Comparison of ENCODE assay signal across 8 mouse cellular contexts in the genomic region with DNA sequence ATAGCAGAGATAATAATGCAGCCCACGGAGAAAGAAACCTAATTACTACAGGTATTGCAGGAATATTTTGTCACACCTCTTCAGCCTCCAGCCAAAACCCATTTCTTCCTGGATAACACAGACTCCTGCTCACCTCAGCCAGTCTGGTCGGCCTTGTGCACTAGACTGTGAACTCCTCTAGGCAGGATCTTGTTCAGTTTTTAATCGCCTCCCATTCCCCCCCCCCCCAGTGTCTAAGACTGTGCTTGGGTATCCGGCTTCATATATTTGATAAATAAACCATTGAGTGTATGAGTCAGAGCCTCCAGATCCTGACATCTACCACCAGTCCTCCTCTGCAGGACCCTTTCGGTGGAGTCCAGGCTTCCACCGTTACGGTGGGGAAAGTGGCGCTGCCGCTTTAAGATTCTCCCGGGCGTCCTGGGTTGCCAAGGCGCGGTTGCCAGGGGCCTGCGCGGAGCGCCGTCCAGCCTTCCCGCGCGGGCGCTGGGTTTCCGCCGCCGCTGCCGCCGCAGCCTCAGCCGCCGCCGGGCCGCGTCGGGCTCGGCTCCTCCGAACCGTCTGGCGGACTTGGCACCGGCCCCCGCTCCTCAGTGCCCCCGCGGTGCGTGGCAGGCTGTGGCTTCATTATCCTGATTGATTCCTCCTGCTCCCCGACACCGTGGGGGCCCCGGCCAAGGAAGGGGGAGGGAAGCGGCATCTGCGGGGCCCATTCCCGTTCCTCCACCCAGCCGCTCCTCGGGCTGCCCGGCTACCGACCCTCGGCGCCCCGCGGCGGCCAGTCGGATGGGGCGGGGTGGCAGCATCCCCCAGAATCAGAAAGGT. TPM values are rescaled to one million over a fixed set of nuclear protein-coding genes. Genes with fewer than 3 reads are reported as not detected.
DNase-seq lines count a peak whose midpoint lies in the region; ATAC-seq lines count a peak whose summit lies in the region.

No protein-coding gene starts in this region.

- peak; percentile 64 for DNase-seq in R1 (ENCODE audit: low read depth, low spot score)
- peak; percentile 97 to 98 for DNase-seq in cerebellum, postnatal 25 days
- DNase-seq in gastrocnemius, adult 18-20 months (ENCODE audit: low spot score), result peak; percentile 31
- peak; percentile 78 to 87 for DNase-seq in left cerebral cortex, adult 18-20 months (ENCODE audit: low spot score in 2 of 2)
- peak; percentile 57 for DNase-seq in lung, postnatal 36 days
- DNase-seq in right cerebral cortex, adult 18-20 months, result peak; percentile 81

- peak overlapping the region; percentile 80 for H3K27ac ChIP-seq in hindbrain, embryonic 15.5 days (replicated peaks)

- peak overlapping the region; percentile 59 for H3K9ac ChIP-seq in hindbrain, embryonic 15.5 days

- H3K4me3 ChIP-seq in hindbrain, embryonic 15.5 days, result peak overlapping the region; percentile 58

- H3K36me3 ChIP-seq in hindbrain, embryonic 15.5 days, result no peaks in the 10 kb centered on the region

- peaks cover 65% of the 10 kb centered on the region for H3K4me1 ChIP-seq in hindbrain, embryonic 15.5 days (replicated peaks)

- ATAC-seq in hindbrain, embryonic 15.5 days (ENCODE audit: low FRiP score, low read depth), result peak; percentile 80
- ATAC-seq in monocyte, adult 5-6 weeks (replicated peaks; ENCODE audit: insufficient number of reproducible peaks, low FRiP score, low TSS enrichment, poor library complexity, severe bottlenecking), result no peak

- under 1% methylated on average over 58 of the region's 58 CpGs for WGBS in hindbrain, embryonic 15.5 days

- peak overlapping the region; percentile 74 for H3K4me2 ChIP-seq in hindbrain, embryonic 15.5 days

- 0 out of 2 replicates have a peak, but pooled peaks cover 4% of the 10 kb centered on the region for H3K27me3 ChIP-seq in hindbrain, embryonic 15.5 days

- no peaks in the 10 kb centered on the region for H3K9me3 ChIP-seq in hindbrain, embryonic 15.5 days

RNA-seq across cellular contexts. Expression of a gene that starts 35.0 kb away (rescaled TPM):
- not detected for total RNA-seq in gastrocnemius, adult 18-20 months (2021)
- 20.9 and 28.6 TPM in 2 replicates for polyA plus RNA-seq in hindbrain, embryonic 15.5 days (2015; fragmentation: Nextera tagmentation; extraction: Ambion mirVana)
- total RNA-seq in left cerebral cortex, adult 18-20 months (2021), result 10 to 100 TPM; 70.9 to 73.2 TPM
- total RNA-seq in monocyte, adult 5-6 weeks (2017), result not detected in 3 replicates

RNA-seq across cellular contexts. Expression of a gene that starts 53.8 kb away (rescaled TPM):
- total RNA-seq in gastrocnemius, adult 18-20 months (2021), result under 1 TPM; 0.18 to 0.31 TPM
- 6.1 and 6.9 TPM in 2 replicates for polyA plus RNA-seq in hindbrain, embryonic 15.5 days (2015; fragmentation: Nextera tagmentation; extraction: Ambion mirVana)
- total RNA-seq in left cerebral cortex, adult 18-20 months (2021), result 100 to 1,000 TPM; 225 to 310 TPM
- total RNA-seq in monocyte, adult 5-6 weeks (2017), result not detected in 3 replicates

Comparison
In these comparisons a context has a peak if more than half of its experiments do, and no peak if none do; other contexts are left out.
1. DNase-seq: peak in every context shown above with its lines; median percentile 98 in cerebellum, postnatal 25 days; 82 in left cerebral cortex, adult 18-20 months; 81 in right cerebral cortex, adult 18-20 months; 64 in R1; 57 in lung, postnatal 36 days; 31 in gastrocnemius, adult 18-20 months.
2. RNA of a gene that starts 35.0 kb away (total RNA-seq): 70.9 to 73.2 TPM in left cerebral cortex, adult 18-20 months; not detected in gastrocnemius, adult 18-20 months and not detected in monocyte, adult 5-6 weeks; every median in the first group is over 10 times any median in the second.
3. RNA of a gene that starts 53.8 kb away (total RNA-seq): 225 to 310 TPM in left cerebral cortex, adult 18-20 months; 0.18 to 0.31 TPM in gastrocnemius, adult 18-20 months and not detected in monocyte, adult 5-6 weeks; every median in the first group is over 100 times any median in the second.